Mouse (Mus musculus) thymus, postnatal 25 days (tissue): ENCODE results near the gene Rtp2.
A peak's percentile ranks its signal among the peaks of the same experiment; 100 is the strongest.
"Not testable (repeated sequence)": the region's sequence is repeated elsewhere in the genome, so short reads cannot be mapped to it uniquely, and the experiment has no call there.

Source experiments
- DNase-seq: peaks from one replicate; pipeline ENCODE4 v3.0.0; 2022

Gene Rtp2

DNA sequence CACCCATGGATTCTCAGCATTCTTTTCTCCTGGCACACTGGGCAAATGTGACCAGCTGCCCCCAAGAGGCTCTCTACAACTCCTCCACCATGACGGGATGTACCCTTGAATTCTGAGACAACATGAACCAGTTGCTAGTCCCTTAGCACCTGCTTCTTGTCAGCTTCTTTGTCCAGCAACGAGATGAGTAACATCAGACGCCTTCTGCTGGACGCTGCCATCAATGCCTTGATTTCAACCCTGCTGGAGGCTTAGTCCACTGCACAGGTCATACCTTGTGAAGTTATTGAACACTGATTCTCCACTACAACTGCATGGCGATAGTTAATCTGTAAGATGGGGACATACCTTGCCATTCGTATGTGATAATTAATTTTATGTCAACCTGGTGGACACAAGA, 15.5 kb upstream of the Rtp2 start:
- DNase-seq: no peak

DNA sequence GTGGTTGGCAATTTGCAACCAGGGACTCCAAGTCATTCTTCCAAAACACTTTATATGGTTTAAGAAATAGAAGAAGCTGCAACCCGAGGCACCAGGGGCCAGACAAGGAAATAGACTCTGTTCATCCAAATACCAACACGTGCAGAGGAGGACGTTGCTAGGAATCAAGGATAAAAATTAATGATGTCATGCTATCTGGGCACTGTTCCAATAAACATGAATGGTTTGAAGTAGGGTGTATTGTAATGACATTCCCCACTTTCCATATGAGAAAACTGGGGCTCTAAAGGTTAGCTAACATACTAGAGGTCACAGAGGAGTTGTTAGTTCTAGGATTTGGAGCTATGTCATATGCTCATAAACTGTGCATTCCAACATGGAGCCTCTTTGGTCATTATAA, 12.6 kb upstream of the Rtp2 start:
- DNase-seq: no peak

DNA sequence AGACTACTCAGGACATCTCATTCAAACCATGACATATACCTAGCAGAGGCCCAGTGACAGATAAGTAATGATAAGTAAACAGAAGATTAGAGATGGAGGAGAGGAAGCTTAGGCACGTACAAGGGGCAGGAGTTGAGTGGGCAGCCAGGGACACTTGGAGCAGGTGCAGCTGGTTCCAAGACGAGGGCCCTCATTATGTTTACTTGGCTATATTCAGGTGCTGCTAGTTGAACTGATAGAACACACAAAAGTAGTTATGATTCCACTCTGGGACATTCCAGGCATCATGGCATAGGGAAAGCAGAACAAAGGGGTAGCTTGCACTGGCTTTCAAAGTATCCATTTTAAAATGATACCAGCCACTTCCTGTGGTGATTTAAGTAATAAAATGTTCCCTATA, 2.2 kb upstream of the Rtp2 start:
- DNase-seq: no peak

DNA sequence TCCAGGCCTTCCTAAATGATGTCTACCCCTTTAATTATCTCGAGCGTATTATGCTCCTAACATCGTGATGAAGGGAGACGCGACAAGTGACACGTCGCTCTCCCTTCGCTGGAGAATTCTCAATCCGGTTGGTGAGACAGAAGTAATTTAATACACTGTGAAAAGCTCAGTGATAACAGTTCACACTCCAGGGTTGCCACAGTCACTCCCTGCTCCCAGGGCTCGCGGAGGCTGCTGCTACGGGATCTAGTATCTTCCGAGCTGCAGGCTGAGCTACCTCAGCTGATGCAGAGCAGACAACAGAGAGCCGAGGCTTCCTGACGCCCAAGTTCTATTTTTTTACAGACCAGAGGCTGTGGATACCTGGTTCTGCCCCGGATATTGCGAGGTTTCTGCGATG, 919 bp downstream of the Rtp2 start:
- no peak for DNase-seq

DNA sequence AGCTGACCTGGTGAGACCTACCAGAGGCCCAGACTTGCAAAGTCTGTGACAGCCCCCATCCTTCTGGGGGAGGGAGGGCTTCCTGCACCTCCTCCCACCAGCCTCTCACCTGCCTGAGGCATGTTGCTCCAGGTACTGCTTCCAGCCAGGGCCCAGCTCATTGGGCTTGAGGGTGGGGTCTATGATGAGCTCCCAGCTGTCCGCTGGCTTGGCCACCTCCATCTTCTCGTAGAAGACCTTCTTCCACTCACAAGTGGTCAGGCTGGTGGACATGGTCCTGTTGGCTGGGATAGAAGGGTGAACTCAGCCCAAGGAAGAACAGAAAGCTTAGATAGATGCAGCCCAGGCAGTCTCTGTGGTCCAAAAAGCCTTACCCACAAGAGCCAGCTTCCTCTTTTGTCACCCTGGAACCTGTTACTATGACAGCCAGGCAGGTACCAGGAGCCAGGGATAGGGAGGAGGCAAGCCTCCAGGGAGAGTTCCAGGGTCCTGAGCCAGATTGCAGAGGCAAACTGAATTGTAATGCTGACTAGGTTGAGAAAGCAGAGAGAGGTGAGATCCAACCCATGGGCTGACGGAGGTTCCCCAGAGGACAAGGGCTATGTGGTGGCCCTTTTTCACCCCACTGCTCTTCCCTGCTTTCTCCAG, 1.6 kb downstream of the Rtp2 start:
- no peak for DNase-seq

DNA sequence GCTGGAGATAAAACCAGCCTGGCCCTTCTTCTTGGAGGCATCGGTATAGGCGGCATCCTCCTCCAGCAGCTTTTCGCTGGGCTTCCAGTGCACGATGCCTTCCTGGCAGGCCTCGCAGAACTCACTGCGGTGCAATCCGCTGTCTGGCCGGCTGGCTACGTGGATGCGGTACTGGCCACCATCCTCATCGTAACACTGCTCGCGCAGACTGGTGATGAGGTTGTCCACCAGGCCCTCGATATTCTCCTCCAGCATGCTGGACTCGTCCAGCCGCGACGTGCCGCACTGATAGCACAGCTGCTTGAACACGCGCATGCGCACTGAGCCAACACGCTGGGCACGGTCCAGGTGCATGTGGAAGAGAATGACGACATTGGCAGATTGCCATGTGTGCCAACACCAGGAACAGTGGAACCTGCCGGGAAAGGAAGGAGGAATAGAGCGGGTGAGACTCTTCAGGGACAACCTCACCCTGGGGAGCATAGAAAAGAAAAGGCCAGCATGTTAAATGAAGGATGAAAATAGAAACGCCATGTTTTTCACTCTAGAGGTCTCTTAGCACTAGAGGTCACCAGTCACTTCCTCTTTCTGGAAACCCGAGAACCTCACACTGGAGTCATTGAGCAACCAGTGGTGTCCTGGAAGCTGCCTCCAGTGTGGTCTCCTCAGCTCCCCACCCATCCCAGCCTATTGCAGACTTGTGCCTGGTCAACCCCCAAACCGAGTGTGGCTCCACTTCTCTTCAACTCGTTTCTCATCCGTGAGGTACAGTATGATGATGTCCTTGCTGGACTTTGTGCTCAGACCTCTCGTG, 4.7 kb downstream of the Rtp2 start:
- no peak for DNase-seq

DNA sequence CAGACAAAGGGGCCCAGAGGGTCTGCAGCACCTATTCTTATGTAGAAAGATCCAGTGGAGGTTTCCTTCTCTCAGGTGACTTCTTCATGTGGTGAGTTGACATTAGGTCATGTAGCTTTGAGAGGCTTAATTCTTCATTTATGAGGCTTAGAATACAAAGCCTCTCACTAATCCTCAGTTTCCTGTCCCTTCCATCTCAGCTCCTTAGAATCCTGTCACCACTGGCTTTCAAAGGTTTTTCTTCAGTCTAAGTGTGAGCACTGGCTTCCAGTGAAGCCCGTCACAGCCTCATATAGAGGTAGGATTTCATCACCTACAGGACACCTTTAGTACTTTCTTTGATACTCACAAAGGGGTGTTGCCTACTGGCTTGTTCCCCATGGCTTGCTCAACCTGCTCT, 9.3 kb downstream of the Rtp2 start:
- no peak for DNase-seq

DNA sequence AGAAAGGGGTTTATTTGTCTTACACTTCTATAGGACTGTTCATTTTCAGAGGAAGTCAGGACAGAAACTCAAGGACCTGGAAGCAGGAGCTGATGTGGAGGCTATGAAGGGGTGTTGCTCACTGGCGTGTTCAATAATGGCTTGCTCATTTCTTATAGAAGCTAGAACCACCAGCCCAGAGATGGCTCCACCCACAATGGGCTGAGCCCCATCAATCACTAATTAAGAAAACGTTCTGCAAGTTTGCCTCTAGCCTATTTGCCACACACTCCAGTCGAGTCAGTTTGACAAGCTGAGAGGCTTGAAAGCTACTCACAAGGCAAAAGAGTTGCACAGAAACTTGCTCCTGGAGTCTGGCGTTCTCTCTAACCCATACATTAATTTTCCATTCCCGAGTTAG, 10.5 kb downstream of the Rtp2 start:
- no peak for DNase-seq

DNA sequence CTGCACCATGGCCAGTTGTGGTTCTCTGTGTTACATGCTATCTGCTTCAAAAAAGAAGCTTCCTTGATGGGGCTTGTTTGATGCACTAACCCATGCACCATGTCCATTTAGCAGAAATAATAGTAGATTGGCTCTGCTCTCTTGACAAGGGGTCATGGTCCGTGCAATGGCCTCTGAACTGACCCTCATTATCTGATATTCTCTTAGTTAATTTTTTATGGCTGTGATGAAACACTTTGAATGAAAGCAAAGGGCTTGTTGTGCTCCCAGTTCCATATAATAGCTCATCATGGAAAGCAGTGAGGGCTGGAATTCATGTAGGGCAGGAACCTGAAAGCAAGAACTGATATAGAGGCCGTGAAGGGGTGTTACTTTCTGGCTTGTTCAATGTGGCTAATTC, 12.8 kb downstream of the Rtp2 start:
- no peak for DNase-seq

DNA sequence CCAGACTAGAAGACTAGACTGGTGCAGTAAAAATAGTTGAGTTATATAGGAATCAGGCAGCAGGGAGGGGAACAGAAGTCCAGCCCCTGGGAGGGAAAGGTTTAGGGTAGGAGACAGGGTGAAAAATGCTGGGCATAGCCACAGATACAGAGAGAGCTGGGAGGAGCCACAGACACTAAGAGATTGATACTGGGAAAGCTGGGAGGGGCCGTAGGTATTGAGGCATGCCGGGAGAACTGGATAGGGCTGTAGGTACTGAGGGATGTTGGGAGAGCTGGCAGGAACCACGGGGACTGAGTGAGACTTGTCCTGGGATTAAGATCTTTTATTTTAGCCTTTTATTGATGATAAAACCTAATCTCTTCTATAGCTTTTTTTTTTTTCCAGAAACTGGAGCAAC, 18.8 kb downstream of the Rtp2 start:
- DNase-seq: no peak

DNA sequence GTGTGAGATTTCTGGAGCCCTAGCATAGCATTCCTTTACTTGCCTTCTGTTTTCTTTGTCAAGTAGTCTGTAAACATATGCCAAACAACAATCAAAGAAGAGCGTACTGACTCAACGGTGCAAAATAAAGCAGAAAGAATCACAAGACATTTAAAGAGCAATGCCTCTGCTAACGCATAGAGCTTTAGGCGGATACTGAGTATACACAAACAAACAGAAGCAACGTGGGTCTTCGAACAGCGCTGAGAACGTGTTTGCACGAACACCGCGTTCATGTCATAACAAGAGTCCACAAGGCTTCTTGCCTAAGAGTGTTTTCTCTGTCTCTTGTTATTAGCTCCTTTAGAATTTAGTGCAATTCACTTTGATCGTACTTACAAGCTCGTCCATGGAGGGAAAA, 19.5 kb downstream of the Rtp2 start:
- no peak for DNase-seq

DNA sequence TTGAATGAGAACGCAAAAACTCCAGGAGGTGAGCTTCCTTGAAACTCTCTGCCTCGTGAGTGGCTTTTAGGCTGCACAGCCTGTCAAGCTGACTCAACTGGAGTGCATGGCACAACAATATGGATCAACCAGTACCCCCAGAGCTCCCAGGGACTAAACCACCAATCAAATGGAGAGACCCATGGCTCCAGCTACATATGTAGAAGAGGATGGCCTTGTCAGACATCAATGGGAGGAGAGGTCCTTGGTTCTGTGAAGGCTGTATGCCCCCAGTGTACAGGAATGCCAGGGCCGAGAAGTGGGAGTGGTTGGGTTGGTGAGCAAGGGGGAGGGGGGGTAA, 23.2 kb downstream of the Rtp2 start:
- DNase-seq: not testable (repeated sequence)

DNA sequence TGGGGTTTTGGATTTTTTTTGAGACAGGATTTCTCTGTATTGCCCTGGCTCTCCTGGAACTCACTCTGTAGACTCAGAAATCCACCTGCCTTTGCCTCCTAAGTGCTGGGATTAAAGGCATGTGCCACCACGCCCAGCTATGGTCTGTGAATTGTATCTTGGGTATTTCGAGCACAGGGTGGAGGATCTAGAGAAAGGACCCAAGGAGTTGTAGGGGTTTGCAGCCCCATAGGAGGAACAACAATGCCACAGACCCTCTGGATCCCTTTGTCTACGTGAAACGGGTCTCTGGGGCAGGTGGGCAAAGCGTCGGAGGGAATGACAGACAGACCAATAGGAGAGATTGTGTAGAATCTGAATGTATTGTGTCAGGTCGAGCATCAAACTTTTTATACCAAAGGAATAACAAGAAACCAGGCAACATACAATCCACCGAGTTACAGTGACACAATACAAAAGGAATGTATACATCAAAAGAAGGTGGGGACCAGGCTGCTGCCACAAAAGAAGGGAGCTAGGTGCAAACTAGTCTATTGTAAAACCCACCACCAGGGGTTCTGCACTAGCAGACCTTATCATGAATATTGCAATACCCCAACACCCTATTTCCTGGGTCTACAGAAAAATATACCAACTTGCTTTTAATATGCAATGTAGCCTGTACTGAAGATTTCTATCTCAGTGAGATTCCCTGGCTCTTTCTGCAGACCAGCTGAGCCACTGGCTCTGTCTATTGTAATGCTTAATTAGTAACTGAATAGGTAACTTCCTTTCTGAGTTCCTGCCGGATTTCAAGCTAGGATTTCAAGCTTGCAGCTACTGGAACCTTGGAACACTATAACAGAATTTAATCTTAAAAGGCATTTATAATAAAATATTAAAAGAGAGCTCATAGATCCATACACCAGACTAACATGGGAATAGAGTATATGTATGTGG, 23.8 kb downstream of the Rtp2 start:
- not testable (repeated sequence) for DNase-seq

DNA sequence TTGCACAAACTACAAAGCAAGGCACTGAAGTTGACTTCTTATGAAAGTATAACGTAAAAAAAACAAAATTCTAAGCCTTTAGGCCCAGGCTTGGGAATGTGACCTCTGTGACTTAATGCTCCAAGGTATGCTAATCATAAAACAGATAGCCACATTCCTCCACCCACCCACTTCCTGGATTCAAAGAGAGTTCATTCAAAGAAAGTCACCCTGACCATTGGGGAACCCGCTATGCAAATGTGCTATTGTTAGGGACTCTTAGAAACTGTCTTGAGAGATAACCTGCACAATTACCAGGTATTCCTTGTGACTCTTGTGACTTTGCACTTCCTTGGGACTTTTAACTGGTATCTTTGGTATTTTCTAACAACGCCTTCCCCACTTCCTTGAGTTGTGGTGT, 25.6 kb downstream of the Rtp2 start:
- DNase-seq: not testable (repeated sequence)

DNA sequence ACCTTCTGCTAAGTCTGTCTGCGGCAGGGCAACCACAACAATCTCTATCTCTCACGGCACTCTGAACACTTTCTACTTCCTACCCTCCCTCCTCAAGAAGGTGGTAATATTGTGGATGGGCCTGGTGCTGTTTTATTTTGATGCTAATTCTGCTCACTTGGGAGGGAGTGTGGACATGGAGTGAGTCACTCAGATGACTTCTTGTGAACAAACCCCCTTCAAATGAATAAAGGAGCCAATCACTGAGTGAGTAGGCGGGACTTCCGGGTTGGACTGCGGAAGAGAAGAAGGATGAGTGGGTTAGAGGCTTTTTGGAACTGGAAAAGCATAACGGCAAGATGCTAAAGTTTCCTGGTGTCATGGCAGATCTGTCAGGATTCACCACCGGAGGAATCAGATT, 30.8 kb downstream of the Rtp2 start:
- DNase-seq: no peak

DNA sequence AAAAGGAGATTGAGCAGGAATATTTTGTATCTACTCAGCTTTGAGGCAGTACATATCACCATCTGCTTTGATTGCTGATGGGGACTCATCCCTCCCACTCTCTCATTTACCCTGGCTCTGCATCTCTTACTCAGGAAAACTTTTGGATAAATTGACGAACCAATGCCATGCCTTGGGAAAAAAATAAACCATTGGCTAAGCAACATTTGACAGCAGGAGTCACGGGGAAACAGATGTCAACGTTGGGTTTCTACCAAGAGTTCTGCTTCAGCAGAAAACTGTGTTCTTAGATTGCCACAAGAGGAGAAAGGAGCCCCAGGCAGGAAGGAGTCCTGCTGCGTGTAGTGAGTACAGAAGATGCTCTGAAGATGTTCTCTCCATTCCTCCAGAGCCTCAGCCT, 32.1 kb downstream of the Rtp2 start:
- no peak for DNase-seq

DNA sequence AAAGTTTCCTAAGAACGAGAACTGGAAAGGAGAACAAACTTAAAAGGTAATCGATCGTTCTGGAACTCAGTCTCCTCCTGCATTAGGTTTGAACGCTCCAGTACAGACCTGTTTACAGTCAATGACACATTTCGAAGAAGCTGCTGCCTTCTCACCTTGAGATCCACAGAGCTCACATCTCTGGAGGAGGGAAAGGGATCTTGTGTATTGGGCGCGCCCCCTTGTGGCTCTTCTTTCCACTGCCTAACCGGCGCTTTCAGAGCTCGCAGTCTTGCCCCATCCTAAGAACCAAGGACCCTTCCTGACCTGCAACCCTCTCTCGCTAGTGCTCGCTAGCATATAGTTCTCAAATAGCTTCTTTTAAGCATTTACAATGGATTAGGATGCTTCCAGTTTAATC, 33.4 kb downstream of the Rtp2 start:
- peak; percentile 73 for DNase-seq

DNA sequence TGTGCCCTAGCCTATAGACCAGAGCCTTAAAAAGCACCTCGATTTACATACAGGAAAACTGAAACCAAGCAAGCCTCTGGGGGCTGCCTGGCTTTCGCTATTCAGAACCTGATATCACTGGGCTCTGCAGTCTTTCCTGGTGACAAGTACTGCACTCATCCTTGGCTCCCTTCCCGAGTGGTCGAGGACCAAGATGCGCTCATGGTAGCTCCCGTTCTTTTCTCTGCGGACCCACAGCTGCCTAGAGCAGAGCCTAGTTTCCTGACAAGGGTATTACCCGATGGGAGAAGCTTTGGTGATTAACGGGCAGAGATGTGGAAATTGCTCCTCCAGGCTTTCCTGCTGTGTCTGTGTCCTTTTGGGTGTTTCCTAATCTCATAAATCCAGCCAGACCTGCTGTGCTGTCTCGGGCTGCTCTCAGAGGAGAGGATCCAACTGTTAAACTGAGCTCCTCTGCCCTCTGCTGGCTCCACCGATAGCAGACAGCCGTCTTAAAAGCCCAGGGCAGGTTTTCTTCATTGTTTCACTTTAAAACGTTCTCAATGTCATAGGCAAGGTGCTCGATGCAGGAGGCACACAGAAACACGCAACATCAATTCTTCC, 34.1 kb downstream of the Rtp2 start:
- peak; percentile 57 for DNase-seq

DNA sequence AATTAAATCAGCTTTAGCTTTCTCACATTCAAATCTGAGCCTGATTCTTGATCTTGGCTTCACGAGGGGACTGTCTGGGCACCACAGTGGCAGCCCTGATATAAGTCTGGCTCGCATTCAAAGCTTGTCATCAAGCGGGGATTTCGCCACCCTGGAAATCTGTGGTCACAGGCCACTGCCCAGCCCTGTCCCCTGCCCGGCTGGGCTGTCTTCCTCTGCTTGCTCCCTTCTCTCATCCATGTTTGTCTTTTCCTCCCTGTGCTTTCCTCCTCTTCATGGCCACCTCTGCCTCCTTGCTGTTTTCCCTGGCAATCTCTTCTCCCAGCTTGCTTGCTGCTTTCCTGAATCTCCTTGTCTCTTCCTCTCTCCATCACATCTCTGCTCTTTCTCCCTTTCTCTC, 34.7 kb downstream of the Rtp2 start:
- no peak for DNase-seq

DNA sequence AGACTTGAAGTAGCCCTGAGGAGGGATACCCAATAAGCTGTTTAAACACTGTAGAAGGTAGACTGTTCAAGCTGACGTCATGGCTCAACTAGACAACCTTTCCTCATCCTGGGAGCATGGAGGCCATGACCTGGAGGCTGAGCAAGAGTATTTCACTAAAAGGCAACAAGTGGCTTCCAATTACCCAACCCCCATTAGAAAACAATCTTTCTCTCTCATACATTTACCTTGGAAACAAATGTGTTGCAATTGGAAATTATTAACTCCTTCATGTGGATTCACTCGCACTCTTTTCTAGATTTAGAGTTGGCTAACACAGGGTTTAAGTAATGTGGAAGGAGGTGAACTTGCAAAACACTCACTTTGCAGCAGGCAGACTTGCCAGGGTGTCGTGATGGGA, 37.1 kb downstream of the Rtp2 start:
- DNase-seq: no peak

DNA sequence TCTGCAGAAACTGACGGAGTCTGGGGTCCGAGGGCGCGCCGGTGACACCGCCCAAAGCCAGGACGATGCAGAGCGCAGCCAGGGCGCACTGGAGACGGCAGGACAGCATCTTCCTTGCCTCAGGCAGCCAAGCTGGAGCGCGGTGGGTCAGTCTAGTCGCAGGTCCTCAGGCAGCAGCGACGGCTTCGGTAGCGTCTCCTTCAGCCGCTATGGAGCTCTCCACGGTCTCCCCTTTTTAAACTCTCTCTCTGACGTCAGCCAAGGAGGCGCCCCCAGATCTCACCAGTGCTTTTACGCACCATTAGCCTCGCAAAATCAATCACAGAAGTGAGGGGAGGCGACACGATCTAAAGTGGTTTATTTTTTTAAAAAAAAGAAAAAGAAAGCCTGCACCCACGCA, 41.6 kb downstream of the Rtp2 start, which contains the start of gene Sst:
TSS of gene Sst (minus strand) at position 323 of the 400 bp plus-strand sequence.
- DNase-seq: no peak

DNA sequence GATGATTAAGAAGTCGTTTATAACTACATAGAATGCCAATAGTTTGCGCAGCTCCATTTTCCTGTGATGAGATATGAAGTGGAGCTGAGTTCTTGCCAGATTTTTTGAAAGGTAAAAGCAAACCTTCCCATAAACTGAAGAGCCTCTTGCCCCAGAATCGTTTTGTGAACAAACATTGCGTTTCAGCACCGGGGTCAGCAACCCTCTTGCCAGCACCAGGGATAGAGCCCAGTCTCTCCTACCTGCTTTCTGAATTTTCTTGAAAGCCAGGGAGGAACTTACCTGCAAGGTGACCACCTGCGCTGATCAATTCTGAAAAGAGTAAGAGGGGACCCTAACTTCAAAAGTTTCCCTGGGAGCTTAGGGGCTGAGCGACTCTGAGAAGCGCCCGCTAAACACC, 42.0 kb downstream of the Rtp2 start:
- no peak for DNase-seq

DNA sequence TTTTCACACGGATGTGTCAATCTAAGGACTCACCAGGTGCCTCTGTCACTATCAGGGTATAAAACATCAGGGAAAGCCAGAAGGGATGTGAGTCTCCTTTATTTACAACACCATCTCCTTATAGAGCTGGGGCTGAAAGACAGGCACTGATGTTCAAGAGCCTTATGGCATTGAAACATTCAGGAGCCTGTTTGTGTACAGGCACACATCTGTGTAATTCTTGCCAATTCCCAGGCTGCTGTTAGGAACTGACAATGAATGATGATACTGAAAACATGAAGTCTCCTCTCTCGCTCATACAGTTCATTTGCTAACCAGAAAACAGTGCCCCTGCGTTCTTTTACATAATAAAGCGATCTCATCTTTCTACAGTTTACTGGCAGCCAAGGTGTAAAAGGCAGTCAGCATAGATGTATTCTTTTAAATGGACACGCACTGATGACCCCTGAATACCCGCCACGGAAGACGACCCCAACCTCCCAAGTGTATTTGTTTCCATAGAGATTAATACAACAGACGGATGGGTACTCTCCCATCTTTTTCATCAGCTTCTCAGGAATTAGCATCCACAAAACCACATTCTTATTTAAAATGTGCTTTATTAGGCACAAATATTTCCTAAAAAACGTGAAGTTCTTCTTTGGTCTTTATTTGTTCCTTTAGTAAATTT, 44.1 kb downstream of the Rtp2 start:
- DNase-seq: no peak
